Mouse (Mus musculus) spleen, adult 2 months (tissue): ENCODE results near the gene Tns1.

Experiments
- CTCF ChIP-seq: fragments of 200-500 bp; IDR thresholded peaks from 2 replicates; pipeline ENCODE4 v1.5.1; 2011; ENCODE audit warnings: mild to moderate bottlenecking, inconsistent platforms; ENCODE audit not compliant: insufficient read depth, insufficient read length, insufficient replicate concordance; ENCODE audit errors: extremely low read depth
- POLR2A ChIP-seq: fragments of 200-500 bp; IDR thresholded peaks from 2 replicates; pipeline ENCODE4 v1.6.1; 2011; ENCODE audit warnings: low read depth, low read length, inconsistent platforms

DNA sequence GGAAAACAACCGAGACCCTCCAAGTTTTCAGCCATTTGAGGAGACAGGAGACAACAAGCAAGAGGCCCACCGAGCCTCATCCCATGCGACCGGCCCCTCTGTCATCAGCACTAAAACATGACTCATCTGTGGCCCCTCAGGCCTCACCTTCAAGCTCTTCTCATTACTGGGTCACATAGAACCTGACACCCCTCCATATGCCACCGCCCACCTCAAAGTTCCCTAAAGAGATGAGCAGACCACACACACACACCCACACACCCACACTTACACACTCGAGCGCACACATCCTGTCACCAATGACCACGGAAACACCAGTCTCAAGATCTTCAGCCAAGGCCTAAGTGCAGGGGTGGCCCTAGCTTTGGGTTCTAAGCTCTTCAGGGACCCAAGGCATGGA is 213.5 kb downstream of the Tns1 start:
- TF ChIP-seq CTCF (no peak), POLR2A (no peak)
